Mouse (Mus musculus) frontal cortex, adult 2 months (tissue): ENCODE measurements around the gene Eif2a. TPM values are rescaled to one million over a fixed set of nuclear protein-coding genes. Genes with fewer than 3 reads are reported as not detected.
A peak's percentile ranks its signal among the peaks of the same experiment; 100 is the strongest.

Experiments
- DNase-seq, 2 experiments: peaks; one replicate each; pipeline ENCODE4 v3.0.0; 2022; ENCODE audit warnings: low spot score in 1 of 2; ENCODE audit errors: extremely low spot score in 1 of 2
- polyA plus RNA-seq: library from polyadenylated mRNA; depleted of rRNA; stranded (reverse); fragments of >200 nt; gene quantifications from 2 replicates; pipeline ENCODE4 v1.2.3, GENCODE M21; 2012; rRNA removed

The Eif2a gene
- 37.0 and 39.0 TPM in 2 replicates for polyA plus RNA-seq

- DNase-seq, result peak; percentile 98 to 100
Observed at GRCm38 (mm10) chr3:58525652-58526407, at the start of gene Eif2a, which contains the start of gene Serp1. Eif2a (plus strand) TSS chr3:58525821. Serp1 (minus strand) TSS chr3:58525892.

- DNase-seq, result no peak
Observed at GRCm38 (mm10) chr3:58478755-58479455, 46.7 kb upstream of the Eif2a start.

GRCm38 (mm10) chr3:58485883-58486282 is 39.7 kb upstream of the Eif2a start:
- no peak for DNase-seq

GRCm38 (mm10) chr3:58487121-58487520 is 38.5 kb upstream of the Eif2a start:
- DNase-seq, result no peak

GRCm38 (mm10) chr3:58487999-58488775 is 37.4 kb upstream of the Eif2a start:
- DNase-seq, result no peak

- peak in 1 of 2 experiments; percentile 62 for DNase-seq
Observed at GRCm38 (mm10) chr3:58490787-58491186, 34.8 kb upstream of the Eif2a start.

- peak in 1 of 2 experiments; percentile 61 for DNase-seq
Observed at GRCm38 (mm10) chr3:58493621-58494020, 32.0 kb upstream of the Eif2a start.

- DNase-seq, result no peak
Observed at GRCm38 (mm10) chr3:58501961-58502360, 23.7 kb upstream of the Eif2a start.

GRCm38 (mm10) chr3:58503720-58504333 is 21.8 kb upstream of the Eif2a start:
- no peak for DNase-seq

GRCm38 (mm10) chr3:58504676-58505075 is 20.9 kb upstream of the Eif2a start:
- no peak for DNase-seq

- DNase-seq, result no peak
Observed at GRCm38 (mm10) chr3:58508020-58508750, 17.4 kb upstream of the Eif2a start.

GRCm38 (mm10) chr3:58511581-58511980 is 14.0 kb upstream of the Eif2a start:
- DNase-seq, result no peak

- DNase-seq, result no peak
Observed at GRCm38 (mm10) chr3:58512740-58513139, 12.9 kb upstream of the Eif2a start.

- no peak for DNase-seq
Observed at GRCm38 (mm10) chr3:58513483-58513882, 12.1 kb upstream of the Eif2a start.

GRCm38 (mm10) chr3:58515947-58516601 is 9.5 kb upstream of the Eif2a start:
- no peak for DNase-seq

GRCm38 (mm10) chr3:58516602-58516976 is 9.0 kb upstream of the Eif2a start:
- no peak for DNase-seq

- no peak for DNase-seq
Observed at GRCm38 (mm10) chr3:58517258-58517657, 8.4 kb upstream of the Eif2a start.

- no peak for DNase-seq
Observed at GRCm38 (mm10) chr3:58517800-58518199, 7.8 kb upstream of the Eif2a start.

- DNase-seq, result no peak
Observed at GRCm38 (mm10) chr3:58518962-58519361, 6.7 kb upstream of the Eif2a start.

GRCm38 (mm10) chr3:58519536-58519935 is 6.1 kb upstream of the Eif2a start:
- DNase-seq, result no peak
